Mouse (Mus musculus) heart, postnatal 10 days (tissue): ENCODE data around the gene Pde4d. TPM values are rescaled to one million over a fixed set of nuclear protein-coding genes. Genes with fewer than 3 reads are reported as not detected.

Experiments used
- DNase-seq, 2 experiments: peaks; one replicate each; pipeline ENCODE4 v3.0.0; 2021
- intact Hi-C: fragments of 180-260 bp; cut with DNase I; formaldehyde crosslinking; loops from one replicate; pipeline ENCODE4 v1.15.1; 2025
- total RNA-seq, 2 experiments: library from RNA; stranded (reverse); gene quantifications; 2 replicates each; pipeline ENCODE4 v1.2.3; 2021

Gene Pde4d
- total RNA-seq, 2 experiments from 2014 or later = 42.0 to 50.9 TPM

DNA sequence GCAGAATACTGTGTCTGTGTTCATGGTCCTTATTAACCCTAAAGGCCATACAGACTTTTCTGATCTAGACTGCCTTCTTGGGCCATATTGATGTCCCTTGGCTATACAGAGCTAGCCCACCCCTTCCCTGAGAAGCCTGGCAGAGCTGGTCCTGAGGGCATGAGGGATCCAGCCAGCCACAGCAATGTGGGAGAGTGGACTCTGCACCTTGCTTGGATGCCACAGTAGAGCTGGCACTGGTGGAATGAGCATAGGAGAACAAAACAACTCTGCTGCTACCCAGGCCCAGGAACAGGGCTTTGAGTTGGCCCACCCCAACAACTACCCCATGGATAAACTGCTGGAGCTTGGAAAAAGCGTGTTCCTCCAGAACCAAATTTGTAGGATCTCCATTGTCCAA lies 503.2 kb downstream of the Pde4d start:
- no peak for DNase-seq
- intact Hi-C loops = no loop called here

DNA sequence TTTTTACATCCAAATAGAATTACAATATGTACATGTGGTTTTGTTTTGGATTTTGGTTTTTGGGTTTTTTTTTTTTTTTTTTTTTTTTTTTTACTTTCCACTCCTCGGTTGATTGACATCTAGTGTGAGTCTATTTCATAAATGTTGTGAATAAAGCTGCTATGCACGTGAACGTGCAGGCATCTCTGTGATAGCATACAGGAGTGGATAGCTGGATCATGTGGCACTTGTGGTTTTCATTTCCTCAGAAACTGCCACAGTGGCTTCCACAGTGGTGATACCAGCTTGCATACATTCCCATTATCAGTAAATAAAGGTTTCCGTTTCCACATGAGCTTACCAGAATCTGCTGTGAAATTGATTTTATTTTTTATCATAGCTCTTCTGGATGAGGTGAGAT lies 506.3 kb downstream of the Pde4d start:
- DNase-seq = no peak
- intact Hi-C loops = no loop called here

DNA sequence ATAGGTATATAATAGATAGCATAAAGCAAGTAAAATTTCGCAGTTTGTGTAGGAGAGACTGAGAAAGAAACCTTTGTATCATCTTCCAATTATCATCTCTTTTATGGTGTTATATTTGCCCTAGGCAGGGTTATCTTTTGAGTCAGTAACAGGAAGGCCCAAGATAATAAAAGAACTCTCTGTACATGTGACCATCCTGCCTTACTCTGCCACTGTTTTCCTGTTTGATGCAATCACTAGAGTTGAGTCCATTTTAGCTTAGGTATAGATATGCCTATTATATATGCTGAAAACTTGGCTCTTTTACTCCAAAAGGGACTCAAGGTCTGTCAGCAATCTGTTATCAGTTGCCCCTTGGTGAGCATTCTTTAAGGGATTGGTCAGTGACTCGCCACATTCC lies 514.3 kb downstream of the Pde4d start:
- no peak for DNase-seq
- intact Hi-C loops = no loop called here

GRCm38 (mm10) chr13:108981144-108981543 lies 531.4 kb downstream of the Pde4d start:
- intact Hi-C loops = no loop called here
- DNase-seq = no peak

- intact Hi-C loops = no loop called here
- no peak for DNase-seq
Measured at GRCm38 (mm10) chr13:108998739-108999138, 549.0 kb downstream of the Pde4d start.

DNA sequence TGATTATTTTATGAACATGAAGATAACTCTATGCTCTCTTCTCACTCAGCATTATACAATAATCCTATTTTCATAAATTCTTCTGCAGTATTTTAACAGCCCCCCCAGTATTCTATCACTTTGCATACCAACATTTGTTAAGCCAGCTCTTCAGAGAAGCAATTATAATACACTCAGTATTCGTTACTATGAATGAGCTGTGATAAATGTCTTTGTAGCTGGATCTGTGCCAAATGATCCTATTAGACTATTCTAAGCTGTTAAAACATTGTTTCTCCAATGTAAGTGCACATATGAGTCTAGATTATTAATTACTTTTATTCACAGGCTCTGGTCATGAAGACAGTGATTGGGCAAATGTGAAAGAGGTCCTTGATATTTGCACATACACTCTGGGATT lies 575.0 kb downstream of the Pde4d start:
- no peak for DNase-seq
- intact Hi-C loops = no loop called here

- intact Hi-C loops = no loop called here
- peak; percentile 34 to 42 for DNase-seq
Measured at GRCm38 (mm10) chr13:109047126-109047525, 597.4 kb downstream of the Pde4d start.

DNA sequence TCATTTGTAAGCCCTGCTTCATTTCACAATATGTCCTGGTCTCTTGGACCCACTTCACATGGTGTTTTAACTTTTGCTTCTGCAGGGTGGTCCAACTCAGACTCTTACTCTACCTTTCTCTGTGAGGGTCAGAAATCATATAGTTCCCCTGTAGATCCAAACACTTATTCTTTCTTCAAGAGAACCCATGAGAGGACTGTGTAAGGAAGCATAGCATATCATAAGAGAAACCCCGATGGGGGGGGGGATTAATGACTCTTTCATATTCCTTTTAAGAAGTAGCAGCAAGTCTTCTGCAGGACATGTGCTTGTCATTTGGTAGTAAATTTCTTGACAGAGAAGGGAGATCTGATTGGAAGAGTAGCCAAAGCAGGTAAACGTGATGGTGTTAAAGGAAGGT lies 603.1 kb downstream of the Pde4d start:
- intact Hi-C loops = no loop called here
- no peak for DNase-seq

- DNase-seq = peak; percentile 14 to 30
- intact Hi-C loops = no loop called here
Measured at GRCm38 (mm10) chr13:109053242-109054018, 603.7 kb downstream of the Pde4d start.

DNA sequence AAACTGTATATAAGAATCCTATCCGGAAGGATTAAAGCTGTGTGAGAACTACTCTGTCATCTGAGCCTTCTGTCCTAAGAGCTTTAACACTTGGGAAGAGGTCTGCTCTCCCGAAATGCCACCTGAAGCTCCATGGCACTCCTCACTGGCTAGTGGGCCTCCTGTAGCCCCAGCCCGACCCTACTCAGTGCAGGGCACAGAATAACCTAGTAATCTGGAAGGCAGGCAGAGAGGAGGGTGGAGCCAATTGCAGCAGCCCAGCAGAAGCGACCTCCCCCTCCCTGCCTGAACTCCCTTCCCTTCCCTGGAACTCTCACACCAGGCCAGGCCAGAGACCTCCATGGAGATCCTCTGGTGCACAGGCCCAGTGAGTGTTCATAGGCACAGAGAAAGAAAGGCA lies 608.3 kb downstream of the Pde4d start:
- DNase-seq = no peak
- intact Hi-C loops = no loop called here

- intact Hi-C loops = no loop called here
- DNase-seq = peak; percentile 48 to 53
Measured at GRCm38 (mm10) chr13:109066581-109067159, 616.9 kb downstream of the Pde4d start.

DNA sequence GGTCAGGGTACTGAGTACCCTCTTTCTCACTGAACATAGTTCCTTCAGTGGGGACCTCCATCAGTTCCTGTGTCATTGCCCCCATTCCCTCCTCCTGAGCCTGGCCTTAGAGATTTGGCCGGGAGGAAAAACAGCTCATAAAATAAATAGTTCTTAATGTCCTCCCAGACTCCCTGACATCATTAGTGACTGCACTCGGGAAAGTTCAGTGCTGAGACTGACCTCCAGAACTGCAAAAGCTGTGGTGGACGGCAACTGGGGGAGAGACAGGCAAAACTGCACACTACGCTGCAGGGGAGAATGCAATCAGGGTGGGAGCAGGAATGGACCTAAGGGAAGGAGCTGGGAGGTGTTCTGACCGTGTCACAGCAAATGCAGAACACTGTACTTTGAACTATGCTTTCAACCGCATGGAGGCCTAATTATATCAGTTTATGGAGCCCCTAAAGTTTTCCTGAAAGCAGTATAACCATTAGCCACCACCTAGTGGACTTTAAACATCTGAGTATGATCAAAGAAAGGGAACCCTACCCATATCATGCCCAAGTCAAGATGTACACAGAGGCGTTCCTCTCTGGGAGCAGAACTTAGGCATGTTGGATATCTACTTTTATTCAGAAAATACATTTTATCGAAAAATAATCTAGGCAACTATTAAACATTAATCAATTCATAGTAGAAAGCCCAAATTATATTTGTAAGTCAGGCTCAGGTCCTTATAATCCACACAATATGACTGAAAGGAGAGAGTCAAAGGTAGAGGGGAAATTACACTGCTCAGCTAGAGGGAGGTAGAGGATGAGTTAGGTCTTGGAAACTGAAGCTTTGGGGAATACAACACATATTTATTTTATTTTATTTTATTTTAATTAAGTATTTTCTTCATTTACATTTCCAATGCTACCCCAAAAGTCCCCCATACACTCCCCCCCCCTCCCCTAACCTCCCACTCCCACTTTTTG lies 618.8 kb downstream of the Pde4d start:
- intact Hi-C loops = no loop called here
- no peak for DNase-seq

- intact Hi-C loops = no loop called here
Measured at GRCm38 (mm10) chr13:109073371-109073770, 623.6 kb downstream of the Pde4d start.

DNA sequence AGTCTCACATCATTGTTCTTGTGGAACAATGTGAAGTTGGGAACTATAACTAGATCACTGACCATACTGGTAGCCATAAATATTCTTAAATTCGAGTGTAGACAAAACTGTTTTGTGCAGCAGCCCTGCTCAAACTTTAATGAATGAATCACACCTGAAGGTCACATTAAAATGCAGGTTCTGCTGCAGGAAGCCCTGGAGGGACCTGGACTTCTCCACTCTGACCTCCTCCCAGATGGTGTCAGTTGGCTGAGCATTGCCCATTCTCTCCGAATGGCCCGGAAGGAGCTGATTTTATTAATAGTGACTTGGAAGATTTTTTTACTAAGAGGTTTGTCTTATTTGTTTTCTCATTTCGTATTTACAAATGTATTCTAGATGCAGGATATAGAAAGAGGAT lies 624.3 kb downstream of the Pde4d start:
- intact Hi-C loops = no loop called here
- DNase-seq = no peak

More at GRCm38 (mm10) chr13:109073371-109073770, 623.6 kb downstream of the Pde4d start:
- DNase-seq = no peak

DNA sequence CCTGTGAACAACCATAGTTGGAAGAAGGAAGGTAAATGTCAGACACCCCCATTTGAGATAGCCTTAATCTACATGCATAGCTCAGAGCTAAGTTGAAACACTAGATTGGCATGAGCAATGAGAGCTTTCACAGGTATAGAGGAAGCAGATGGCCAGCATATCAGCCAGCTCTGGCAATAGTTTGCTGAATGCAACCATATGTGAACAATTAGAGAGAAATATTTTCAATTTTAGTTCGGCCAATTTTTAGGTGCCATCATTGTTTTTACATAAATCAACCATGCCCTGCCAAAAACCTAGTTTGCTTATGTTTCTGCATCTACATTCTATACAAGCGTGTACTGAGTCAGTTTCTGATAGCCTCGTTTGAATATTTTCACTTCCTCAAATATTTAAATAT lies 642.9 kb downstream of the Pde4d start:
- no peak for DNase-seq
- intact Hi-C loops = no loop called here

- no peak for DNase-seq
- intact Hi-C loops = no loop called here
Measured at GRCm38 (mm10) chr13:109096654-109097053, 646.9 kb downstream of the Pde4d start.

DNA sequence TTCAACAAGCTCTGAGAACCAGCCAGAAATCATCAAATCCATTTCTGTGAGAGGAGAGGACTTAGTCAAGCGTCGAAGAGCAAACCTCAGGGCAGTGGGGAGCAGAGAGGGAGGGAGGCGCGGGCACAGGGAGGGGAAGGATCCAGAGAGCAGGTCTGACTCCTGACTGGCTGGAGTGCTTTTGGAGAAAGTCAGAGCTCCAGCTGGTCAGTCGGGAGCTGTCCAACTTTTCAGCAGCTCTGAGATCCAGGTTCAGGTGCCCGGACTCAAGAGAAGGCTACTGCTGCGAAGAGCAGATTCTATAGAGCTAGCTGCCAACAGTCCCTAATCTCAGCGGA lies 666.2 kb downstream of the Pde4d start:
- intact Hi-C loops = no loop called here
- peak; percentile 72 to 73 for DNase-seq

DNA sequence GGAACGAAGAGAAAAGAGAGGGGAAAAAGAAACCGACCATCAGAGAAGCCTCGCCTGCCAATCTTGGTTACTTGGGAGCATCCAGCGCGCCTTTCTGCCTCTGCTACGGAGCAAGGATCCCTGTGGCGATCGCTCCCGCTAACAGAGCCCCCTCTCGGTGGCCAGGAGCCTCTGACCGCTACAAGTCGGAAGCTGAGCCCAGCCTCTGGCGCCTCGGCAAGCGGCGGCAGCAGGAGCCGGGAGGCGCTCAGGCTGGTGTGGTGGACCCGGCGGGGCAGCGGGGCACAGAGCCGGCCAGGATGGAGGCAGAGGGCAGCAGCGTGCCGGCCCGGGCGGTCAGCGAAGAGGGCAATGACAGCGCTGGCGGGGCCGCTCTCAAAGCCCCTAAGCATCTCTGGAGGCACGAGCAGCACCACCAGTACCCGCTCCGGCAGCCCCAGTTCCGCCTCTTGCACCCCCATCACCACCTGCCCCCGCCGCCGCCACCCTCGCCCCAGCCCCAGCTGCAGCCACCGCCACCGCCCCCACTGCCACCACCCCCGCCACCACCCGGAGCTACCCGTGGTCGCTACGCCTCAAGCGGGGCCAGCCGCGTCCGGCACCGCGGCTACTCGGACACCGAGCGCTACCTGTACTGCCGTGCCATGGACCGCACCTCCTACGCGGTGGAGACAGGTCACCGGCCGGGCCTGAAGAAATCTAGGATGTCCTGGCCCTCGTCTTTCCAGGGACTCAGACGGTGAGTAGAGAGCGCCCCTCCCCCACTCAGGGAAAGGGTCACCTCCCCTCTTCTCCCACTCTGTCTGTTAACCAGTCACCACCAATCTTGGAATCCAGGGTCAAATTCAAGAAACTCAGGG lies 666.8 kb downstream of the Pde4d start:
- DNase-seq = no peak
- intact Hi-C loops = no loop called here

DNA sequence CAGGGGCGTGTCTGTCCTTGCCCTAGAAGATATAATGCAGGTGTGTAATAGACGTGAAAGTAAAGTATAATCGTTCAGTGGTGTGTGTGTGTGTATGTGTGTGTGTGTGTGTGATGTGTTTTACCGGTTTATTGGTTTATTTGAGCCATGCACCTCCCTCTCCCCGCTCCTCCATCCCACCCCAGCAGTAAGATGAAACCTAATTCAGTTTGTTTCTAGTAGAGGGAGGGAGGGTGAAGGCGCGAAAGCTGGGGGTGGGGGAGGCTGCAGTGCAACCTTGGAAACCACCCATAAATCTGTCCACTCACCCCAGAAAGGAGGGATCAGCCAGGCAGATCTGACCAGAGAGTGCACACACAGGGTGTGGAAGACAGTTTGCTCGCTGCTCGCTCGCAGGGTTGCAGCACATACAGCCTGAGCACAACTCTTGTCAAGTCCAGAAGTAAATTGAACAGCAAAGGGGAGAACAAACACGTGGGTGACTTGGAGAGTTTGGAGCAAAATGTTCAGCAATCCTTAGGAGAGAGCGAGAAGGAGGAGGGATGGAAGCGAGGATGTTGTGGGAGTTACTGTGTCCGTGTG lies 667.6 kb downstream of the Pde4d start:
- intact Hi-C loops = no loop called here

GRCm38 (mm10) chr13:109118296-109118800 lies 668.6 kb downstream of the Pde4d start:
- intact Hi-C loops = no loop called here

More for the DNA sequence above, 667.6 kb downstream of the Pde4d start:
- no peak for DNase-seq

More at GRCm38 (mm10) chr13:109118296-109118800, 668.6 kb downstream of the Pde4d start:
- DNase-seq = no peak
